Mouse (Mus musculus) urinary bladder, postnatal 14 days (tissue): Measurements from ENCODE around the gene C2cd5.

Source experiments
- DNase-seq: peaks from one replicate; pipeline ENCODE4 v3.0.0; 2021; ENCODE audit warnings: low spot score

The C2cd5 gene

GRCm38 (mm10) chr6:142979665-142980660 is 120.0 kb downstream of the C2cd5 start:
- no peak for DNase-seq

GRCm38 (mm10) chr6:142977221-142977620 is 122.7 kb downstream of the C2cd5 start:
- no peak for DNase-seq

GRCm38 (mm10) chr6:142973289-142973688 is 126.7 kb downstream of the C2cd5 start:
- no peak for DNase-seq

GRCm38 (mm10) chr6:142972205-142972604 is 127.7 kb downstream of the C2cd5 start:
- DNase-seq, result no peak

GRCm38 (mm10) chr6:142967407-142967806 is 132.5 kb downstream of the C2cd5 start:
- no peak for DNase-seq

GRCm38 (mm10) chr6:142964531-142965385 is 135.2 kb downstream of the C2cd5 start:
- DNase-seq, result peak; percentile 60

GRCm38 (mm10) chr6:142964076-142964530 is 135.8 kb downstream of the C2cd5 start, which contains the start of gene St8sia1:
St8sia1 (minus strand) TSS chr6:142964452.
- DNase-seq, result no peak

- DNase-seq, result no peak
Observed at GRCm38 (mm10) chr6:142963480-142964075, 136.4 kb downstream of the C2cd5 start.

- no peak for DNase-seq
Observed at GRCm38 (mm10) chr6:142962881-142963280, 137.1 kb downstream of the C2cd5 start.

- no peak for DNase-seq
Observed at GRCm38 (mm10) chr6:142962476-142962875, 137.5 kb downstream of the C2cd5 start.

GRCm38 (mm10) chr6:142961721-142962455 is 138.1 kb downstream of the C2cd5 start:
- no peak for DNase-seq
